13 mouse cellular contexts compared by ENCODE assay signal in the genomic region with DNA sequence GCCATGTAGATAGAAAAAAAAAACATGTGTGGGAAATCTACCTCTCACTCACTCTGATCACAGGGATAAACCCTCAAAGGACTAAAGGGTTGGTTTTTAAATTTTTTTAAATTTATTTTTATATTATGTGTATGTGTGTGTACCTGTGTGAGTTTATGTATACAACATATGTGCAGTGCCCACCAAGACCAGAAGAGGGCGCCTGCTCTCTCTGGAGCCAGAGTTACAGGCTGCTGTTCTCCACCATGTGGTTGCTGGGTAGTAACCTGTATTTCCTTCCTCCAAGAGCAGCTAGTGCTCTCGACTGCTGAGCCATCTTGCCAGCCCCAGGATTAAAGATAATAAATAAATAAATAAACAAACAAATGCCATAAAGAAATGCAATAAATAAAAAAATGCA. TPM values are rescaled to one million over a fixed set of nuclear protein-coding genes. Genes with fewer than 3 reads are reported as not detected.
DNase-seq lines count a peak whose midpoint lies in the region; ATAC-seq and TF ChIP-seq lines count a peak whose summit lies in the region.
"Had no signal": no experiment of that assay in that cellular context is flagged by ENCODE, and none has a peak within 500 bp of the region (broad histone marks: within the 10 kb centered on the region; RNA-seq: fewer than 3 reads in every experiment).

No protein-coding gene starts in this region.

- no peak for TF ChIP-seq POLR2A in brain, embryonic 14.5 days (IDR thresholded peaks at IDR 0.05; ENCODE audit: borderline replicate concordance, extremely low read depth, insufficient read depth, insufficient read length, poor library complexity, severe bottlenecking)

- no peak for ATAC-seq in limb, embryonic 11.5 days (ENCODE audit: insufficient number of reproducible peaks, low FRiP score, low TSS enrichment, low read depth)
- ATAC-seq in forebrain, embryonic 15.5 days (replicated peaks): no peak
- ATAC-seq: inflammation-experienced regulatory T-cells, adult 6 months had no signal

- no peak overlapping the region for H3K9ac ChIP-seq in limb, embryonic 11.5 days (ENCODE audit: low read length)
- no peak overlapping the region for H3K9ac ChIP-seq in forebrain, embryonic 15.5 days (replicated peaks)
- H3K9ac ChIP-seq: liver, embryonic 13.5 days had no signal

- H3K9me3 ChIP-seq in limb, embryonic 11.5 days (ENCODE audit: control insufficient read depth, low read length): no peaks in the 10 kb centered on the region; the same call in 1 of the 2 replicates
- H3K9me3 ChIP-seq in limb, embryonic 10.5 days (replicated peaks): no peaks in the 10 kb centered on the region
- H3K9me3 ChIP-seq in forebrain, embryonic 15.5 days: no peaks in the 10 kb centered on the region
- H3K9me3 ChIP-seq: liver, embryonic 13.5 days had no signal

- H3K4me1 ChIP-seq in limb, embryonic 11.5 days (ENCODE audit: control insufficient read depth, insufficient read depth, low read length): no peaks in the 10 kb centered on the region
- peaks cover under 1% of the 10 kb centered on the region for H3K4me1 ChIP-seq in limb, embryonic 10.5 days
- no peaks in the 10 kb centered on the region for H3K4me1 ChIP-seq in forebrain, embryonic 15.5 days

- no peak overlapping the region for H3K27ac ChIP-seq in limb, embryonic 11.5 days (replicated peaks; ENCODE audit: low read depth, low read length)
- no peak overlapping the region for H3K27ac ChIP-seq in limb, embryonic 10.5 days
- H3K27ac ChIP-seq in forebrain, embryonic 15.5 days (replicated peaks): no peak overlapping the region
- H3K27ac ChIP-seq: liver, embryonic 13.5 days had no signal

- DNase-seq in limb, embryonic 11.5 days (ENCODE audit: low spot score): peak; percentile 37
- DNase-seq in limb, embryonic 10.5 days (ENCODE audit: low spot score): no peak
- DNase-seq in A20 (ENCODE audit: low read depth, low spot score): peak; percentile 40
- DNase-seq in CD4-positive helper T cell, adult 2 months (ENCODE audit: low read depth, low spot score): peak; percentile 35
- DNase-seq in brain, embryonic 14.5 days (ENCODE audit: low read depth): no peak
- no peak for DNase-seq in adrenal gland, postnatal 4 days (ENCODE audit: low spot score in 2 of 2)
- DNase-seq: adrenal gland, adult 2 months; kidney, postnatal 36 days; liver, embryonic 13.5 days had no signal

- H3K4me2 ChIP-seq in limb, embryonic 11.5 days (ENCODE audit: low read depth, severe bottlenecking): no peak overlapping the region
- no peak overlapping the region for H3K4me2 ChIP-seq in forebrain, embryonic 15.5 days (replicated peaks)
- H3K4me2 ChIP-seq: liver, embryonic 13.5 days had no signal

- no peak overlapping the region for H3K4me3 ChIP-seq in limb, embryonic 11.5 days (ENCODE audit: low read depth, low read length)
- no peak overlapping the region for H3K4me3 ChIP-seq in limb, embryonic 10.5 days
- H3K4me3 ChIP-seq in forebrain, embryonic 15.5 days: no peak overlapping the region
- H3K4me3 ChIP-seq: liver, embryonic 13.5 days; megakaryocyte, embryonic 14.5 days; myocyte had no signal

- no peaks in the 10 kb centered on the region for H3K27me3 ChIP-seq in limb, embryonic 11.5 days (ENCODE audit: control insufficient read depth, insufficient read depth, low read length)
- peaks cover 9% of the 10 kb centered on the region for H3K27me3 ChIP-seq in limb, embryonic 10.5 days (ENCODE audit: low read depth, poor library complexity, severe bottlenecking)
- no peaks in the 10 kb centered on the region for H3K27me3 ChIP-seq in forebrain, embryonic 15.5 days
- H3K27me3 ChIP-seq: liver, embryonic 13.5 days had no signal

- H3K36me3 ChIP-seq in limb, embryonic 11.5 days (ENCODE audit: control insufficient read depth, insufficient read depth, low read length): no peaks in the 10 kb centered on the region
- no peaks in the 10 kb centered on the region for H3K36me3 ChIP-seq in limb, embryonic 10.5 days
- H3K36me3 ChIP-seq in forebrain, embryonic 15.5 days: no peaks in the 10 kb centered on the region

- 84% methylated on average over 2 of the region's 2 CpGs for WGBS in limb, embryonic 11.5 days
- 79% methylated on average over 2 of the region's 2 CpGs for WGBS in limb, embryonic 10.5 days
- WGBS in forebrain, embryonic 15.5 days: 89% methylated on average over 2 of the region's 2 CpGs

- peak; percentile 30; the same call in 1 of the 2 replicates for TF ChIP-seq CTCF in brain, embryonic 14.5 days (IDR thresholded peaks at IDR 0.05; ENCODE audit: borderline replicate concordance, extremely low read depth, insufficient read depth, insufficient read length)

RNA-seq across cellular contexts. Expression of a gene that starts 13.8 kb away (rescaled TPM):
- polyA plus RNA-seq in limb, embryonic 11.5 days (2014; fragmentation: Nextera tagmentation; extraction: Ambion mirVana): 4.7 TPM in 2 replicates
- 5.3 and 8.2 TPM in 2 replicates for polyA plus RNA-seq in limb, embryonic 10.5 days (2016; fragmentation: Nextera tagmentation; extraction: Ambion mirVana)
- polyA plus RNA-seq in brain, embryonic 14.5 days (2012; rRNA removed): 6.7 and 7.0 TPM in 2 replicates
- 2.5 and 3.0 TPM in 2 replicates for polyA plus RNA-seq in forebrain, embryonic 15.5 days (2015; fragmentation: Nextera tagmentation; extraction: Ambion mirVana)
- 10 to 100 TPM; 21.0 to 22.3 TPM for total RNA-seq in adrenal gland, postnatal 4 days (2021)

Comparison
In these comparisons a context has a peak if more than half of its experiments do, and no peak if none do; other contexts are left out.
1. DNase-seq: peak in limb, embryonic 11.5 days (single experiment), A20 (single experiment) and CD4-positive helper T cell, adult 2 months (single experiment); none in limb, embryonic 10.5 days (single experiment), brain, embryonic 14.5 days (single experiment) and adrenal gland, postnatal 4 days (0 of 2).